In the genomic region with DNA sequence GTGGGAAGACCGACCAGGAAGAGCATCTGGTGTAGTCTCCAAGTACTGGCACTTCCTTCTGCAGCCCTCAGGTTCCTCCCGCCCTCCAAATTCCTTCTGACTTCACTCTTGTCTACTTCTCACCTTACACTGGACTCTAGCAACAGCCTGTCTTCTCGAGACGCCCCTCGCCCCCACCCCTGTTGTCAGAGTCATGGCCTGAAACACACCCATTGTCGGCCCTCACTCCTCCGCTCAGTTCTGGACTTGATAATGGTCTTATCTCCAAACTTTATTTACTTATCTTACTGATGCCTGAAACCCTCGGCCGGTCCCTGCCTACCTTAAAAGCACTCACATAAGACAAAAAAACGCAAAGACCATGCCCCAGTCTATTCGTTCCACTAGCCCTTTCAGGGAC, we compare ENCODE assay signal across 8 mouse cellular contexts. TPM values are rescaled to one million over a fixed set of nuclear protein-coding genes. Genes with fewer than 3 reads are reported as not detected.
A peak's percentile ranks its signal among the peaks of the same experiment; 100 is the strongest.
DNase-seq lines count a peak whose midpoint lies in the region; ATAC-seq lines count a peak whose summit lies in the region.

No protein-coding gene starts in this region.

- no peak for DNase-seq in kidney, adult 18-20 months
- peak; percentile 69 for DNase-seq in embryo, embryonic 10.5 days (ENCODE audit: low spot score)
- peak; percentile 28 for DNase-seq in neural tube, embryonic 11.5 days (ENCODE audit: low spot score)
- no peak for DNase-seq in layer of hippocampus, adult 9-10 months (ENCODE audit: low spot score)
- DNase-seq in Muller cell, postnatal 12 days (ENCODE audit: inconsistent ontology term) = no peak
- no peak for DNase-seq in spleen, adult 18-20 months

- H3K4me2 ChIP-seq in kidney, embryonic 14.5 days (replicated peaks; ENCODE audit: low read depth, low read length) = peak overlapping the region; percentile 90
- peak overlapping the region; percentile 93 for H3K4me2 ChIP-seq in intestine, embryonic 16.5 days (ENCODE audit: low read depth, low read length)
- peak overlapping the region; percentile 94 for H3K4me2 ChIP-seq in neural tube, embryonic 11.5 days (ENCODE audit: low read depth)

- no peaks in the 10 kb centered on the region for H3K36me3 ChIP-seq in kidney, embryonic 14.5 days (ENCODE audit: control insufficient read depth, insufficient read depth, low read length)
- H3K36me3 ChIP-seq in intestine, embryonic 16.5 days (ENCODE audit: control insufficient read depth, insufficient read depth, low read length) = no peaks in the 10 kb centered on the region
- H3K36me3 ChIP-seq in neural tube, embryonic 11.5 days (ENCODE audit: control insufficient read depth, insufficient read depth, low read length) = no peaks in the 10 kb centered on the region

- ATAC-seq in kidney, embryonic 14.5 days (ENCODE audit: low FRiP score, low TSS enrichment) = peak; percentile 17; the same call in 1 of the 2 replicates
- ATAC-seq in intestine, embryonic 16.5 days = no peak
- no peak for ATAC-seq in neural tube, embryonic 11.5 days (ENCODE audit: insufficient read depth, low FRiP score, low TSS enrichment)

- no peaks in the 10 kb centered on the region for H3K9me3 ChIP-seq in kidney, embryonic 14.5 days (ENCODE audit: control insufficient read depth, low read length)
- no peaks in the 10 kb centered on the region for H3K9me3 ChIP-seq in intestine, embryonic 16.5 days (ENCODE audit: control insufficient read depth, low read length)
- H3K9me3 ChIP-seq in neural tube, embryonic 11.5 days (ENCODE audit: control insufficient read depth, low read length) = no peaks in the 10 kb centered on the region

- H3K9ac ChIP-seq in kidney, embryonic 14.5 days (ENCODE audit: low read depth, low read length) = peak overlapping the region; percentile 98
- peak overlapping the region; percentile 96 for H3K9ac ChIP-seq in intestine, embryonic 16.5 days (ENCODE audit: low read depth, low read length)
- H3K9ac ChIP-seq in neural tube, embryonic 11.5 days (ENCODE audit: low read length) = peak overlapping the region; percentile 100

- 7% methylated on average over 11 of the region's 11 CpGs for WGBS in kidney, embryonic 14.5 days
- 18% methylated on average over 11 of the region's 11 CpGs for WGBS in intestine, embryonic 16.5 days
- WGBS in neural tube, embryonic 11.5 days = 16% methylated on average over 11 of the region's 11 CpGs

- H3K4me3 ChIP-seq in kidney, embryonic 14.5 days (ENCODE audit: low read length) = peak overlapping the region; percentile 86
- peak overlapping the region; percentile 80 for H3K4me3 ChIP-seq in intestine, embryonic 16.5 days (ENCODE audit: low read length)
- H3K4me3 ChIP-seq in neural tube, embryonic 11.5 days (ENCODE audit: low read depth, low read length) = peak overlapping the region; percentile 76

- peaks cover 28% of the 10 kb centered on the region for H3K4me1 ChIP-seq in kidney, embryonic 14.5 days (ENCODE audit: control insufficient read depth, insufficient read depth, low read length)
- H3K4me1 ChIP-seq in intestine, embryonic 16.5 days (ENCODE audit: control insufficient read depth, insufficient read depth, low read length) = peaks cover 15% of the 10 kb centered on the region
- peaks cover 23% of the 10 kb centered on the region for H3K4me1 ChIP-seq in neural tube, embryonic 11.5 days (ENCODE audit: control insufficient read depth, insufficient read depth, low read length)

- H3K27me3 ChIP-seq in kidney, embryonic 14.5 days (ENCODE audit: control insufficient read depth, insufficient read depth, low read length) = no peaks in the 10 kb centered on the region
- H3K27me3 ChIP-seq in intestine, embryonic 16.5 days (replicated peaks; ENCODE audit: control insufficient read depth, insufficient read depth, low read length) = peaks cover 7% of the 10 kb centered on the region; the same call in 1 of the 2 replicates
- H3K27me3 ChIP-seq in neural tube, embryonic 11.5 days (ENCODE audit: control insufficient read depth, insufficient read depth, low read length) = no peaks in the 10 kb centered on the region

- peak overlapping the region; percentile 99 for H3K27ac ChIP-seq in kidney, embryonic 14.5 days (ENCODE audit: low read depth, low read length)
- no peak overlapping the region for H3K27ac ChIP-seq in intestine, embryonic 16.5 days (ENCODE audit: low read length)
- H3K27ac ChIP-seq in neural tube, embryonic 11.5 days (ENCODE audit: low read depth, low read length) = peak overlapping the region; percentile 99

RNA-seq across cellular contexts. Expression of a gene that starts 1.4 kb away (rescaled TPM):
- polyA plus RNA-seq in kidney, embryonic 14.5 days (2014; fragmentation: Nextera tagmentation; extraction: Ambion mirVana) = 3.0 and 4.1 TPM in 2 replicates
- polyA plus RNA-seq in intestine, embryonic 16.5 days (2015; fragmentation: Nextera tagmentation; extraction: Ambion mirVana) = 0.59 and 0.66 TPM in 2 replicates
- polyA plus RNA-seq in neural tube, embryonic 11.5 days (2014; fragmentation: Nextera tagmentation; extraction: Ambion mirVana) = 3.3 and 3.7 TPM in 2 replicates

Comparison
In these comparisons a context has a peak if more than half of its experiments do, and no peak if none do; other contexts are left out.
1. DNase-seq: peak in embryo, embryonic 10.5 days (single experiment) and neural tube, embryonic 11.5 days (single experiment); none in kidney, adult 18-20 months (single experiment), layer of hippocampus, adult 9-10 months (single experiment), Muller cell, postnatal 12 days (single experiment) and spleen, adult 18-20 months (0 of 2).
2. Peak in every context shown above with its lines, with median percentiles within 50 percentile points of each other: H3K4me2 ChIP-seq, H3K4me3 ChIP-seq and H3K9ac ChIP-seq.